14 mouse cellular contexts compared by ENCODE assay signal in the genomic region with DNA sequence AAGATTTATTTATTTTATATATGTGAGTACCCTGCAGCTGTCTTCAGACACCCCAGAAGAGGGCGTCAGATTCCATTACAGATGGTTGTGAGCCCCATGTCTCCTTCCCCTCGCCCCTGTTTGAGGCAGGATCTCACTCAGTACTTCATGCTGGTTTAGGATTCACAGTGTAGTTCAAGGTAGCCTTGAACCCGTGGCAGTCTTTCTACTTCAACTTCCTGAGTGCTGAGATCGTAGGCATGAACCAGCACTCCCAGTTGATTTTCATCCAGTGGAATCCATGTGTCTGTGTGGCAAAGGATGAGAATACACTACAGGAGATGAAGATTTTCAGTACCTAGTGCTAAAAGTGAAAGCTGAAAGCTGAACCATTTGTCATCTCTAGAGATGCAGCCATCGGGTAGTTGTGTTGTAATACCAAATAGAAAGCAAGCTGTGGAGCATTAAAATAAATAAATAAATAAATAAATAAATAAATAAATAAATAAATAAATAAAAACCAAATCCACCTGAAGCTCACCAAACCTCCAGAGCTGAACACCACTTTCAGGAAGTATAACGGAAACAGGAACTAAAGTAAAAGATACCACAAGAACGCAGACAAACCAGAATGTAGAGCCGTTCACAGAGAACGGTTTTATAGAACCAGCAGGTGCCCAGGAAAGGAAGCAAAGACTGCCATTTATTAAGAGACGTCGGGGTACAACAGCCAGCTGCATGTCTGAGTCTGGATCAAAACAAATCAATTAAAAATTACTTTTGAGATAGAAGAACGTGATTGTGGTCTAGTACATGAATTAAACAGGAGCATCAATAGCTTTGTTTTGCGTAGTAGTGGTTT. TPM values are rescaled to one million over a fixed set of nuclear protein-coding genes. Genes with fewer than 3 reads are reported as not detected.
DNase-seq lines count a peak whose midpoint lies in the region; ATAC-seq and TF ChIP-seq lines count a peak whose summit lies in the region.
"Had no signal": no experiment of that assay in that cellular context is flagged by ENCODE, and none has a peak within 500 bp of the region (broad histone marks: within the 10 kb centered on the region; RNA-seq: fewer than 3 reads in every experiment).

No protein-coding gene starts in this region.

- peaks cover 13% of the 10 kb centered on the region for H3K36me3 ChIP-seq in E14TG2a.4 (ENCODE audit: insufficient read depth, low read length)
- H3K36me3 ChIP-seq in forebrain, embryonic 13.5 days (ENCODE audit: poor library complexity, severe bottlenecking): peaks cover 10% of the 10 kb centered on the region
- no peaks in the 10 kb centered on the region; the same call in 1 of the 2 replicates for H3K36me3 ChIP-seq in intestine, embryonic 15.5 days
- peaks cover 11% of the 10 kb centered on the region for H3K36me3 ChIP-seq in midbrain, embryonic 10.5 days

- H3K9me3 ChIP-seq in E14TG2a.4 (ENCODE audit: low read length): no peaks in the 10 kb centered on the region
- no peaks in the 10 kb centered on the region for H3K9me3 ChIP-seq in forebrain, embryonic 13.5 days (replicated peaks)
- H3K9me3 ChIP-seq in intestine, embryonic 15.5 days: no peaks in the 10 kb centered on the region
- no peaks in the 10 kb centered on the region for H3K9me3 ChIP-seq in midbrain, embryonic 10.5 days (replicated peaks)
- H3K9me3 ChIP-seq: limb, embryonic 13.5 days; neural tube, embryonic 13.5 days had no signal

- H3K9ac ChIP-seq in forebrain, embryonic 13.5 days: no peak overlapping the region
- H3K9ac ChIP-seq in intestine, embryonic 15.5 days: no peak overlapping the region
- H3K9ac ChIP-seq: limb, embryonic 13.5 days; neural tube, embryonic 13.5 days had no signal

- 75% methylated on average over 13 of the region's 13 CpGs for WGBS in forebrain, embryonic 13.5 days
- 77% methylated on average over 13 of the region's 13 CpGs for WGBS in intestine, embryonic 15.5 days
- 82% methylated on average over 13 of the region's 13 CpGs for WGBS in midbrain, embryonic 10.5 days

- no peak overlapping the region for H3K27ac ChIP-seq in forebrain, embryonic 13.5 days
- no peak overlapping the region for H3K27ac ChIP-seq in intestine, embryonic 15.5 days
- no peak overlapping the region for H3K27ac ChIP-seq in midbrain, embryonic 10.5 days (replicated peaks)
- H3K27ac ChIP-seq: limb, embryonic 13.5 days; neural tube, embryonic 13.5 days had no signal

- H3K4me2 ChIP-seq in forebrain, embryonic 13.5 days: no peak overlapping the region
- no peak overlapping the region for H3K4me2 ChIP-seq in intestine, embryonic 15.5 days (replicated peaks)
- H3K4me2 ChIP-seq: limb, embryonic 13.5 days; neural tube, embryonic 13.5 days had no signal

- H3K27me3 ChIP-seq in E14TG2a.4 (ENCODE audit: insufficient read depth, low read length): no peaks in the 10 kb centered on the region
- H3K27me3 ChIP-seq in forebrain, embryonic 13.5 days: no peaks in the 10 kb centered on the region
- H3K27me3 ChIP-seq in intestine, embryonic 15.5 days (replicated peaks): no peaks in the 10 kb centered on the region
- no peaks in the 10 kb centered on the region for H3K27me3 ChIP-seq in midbrain, embryonic 10.5 days (ENCODE audit: low read depth, poor library complexity, severe bottlenecking)
- H3K27me3 ChIP-seq: limb, embryonic 13.5 days; neural tube, embryonic 13.5 days had no signal

- no peak for ATAC-seq in forebrain, embryonic 13.5 days
- no peak for ATAC-seq in intestine, embryonic 15.5 days

- peak; percentile 67 for DNase-seq in CD4-positive helper T cell, adult 2 months (ENCODE audit: low read depth, low spot score)
- DNase-seq in induced T-regulatory cell, adult 2 months (ENCODE audit: low read depth): peak; percentile 80
- peak; percentile 15 to 29 for DNase-seq in natural killer cell, adult 2 months (ENCODE audit: low spot score in 2 of 2)
- DNase-seq in midbrain, embryonic 10.5 days (ENCODE audit: low spot score): no peak
- DNase-seq: cerebellum, postnatal 36 days; heart, postnatal 4 days; right cerebral cortex, postnatal 25 days had no signal

- TF ChIP-seq CTCF in E14TG2a.4 (conservative IDR thresholded peaks at IDR 0.05; ENCODE audit: low read length): 0 out of 2 replicates have a peak, but pooled peaks have one; percentile 8

- H3K4me1 ChIP-seq in E14TG2a.4 (replicated peaks; ENCODE audit: low read depth, low read length): no peaks in the 10 kb centered on the region
- no peaks in the 10 kb centered on the region for H3K4me1 ChIP-seq in forebrain, embryonic 13.5 days
- H3K4me1 ChIP-seq in intestine, embryonic 15.5 days (replicated peaks): no peaks in the 10 kb centered on the region
- H3K4me1 ChIP-seq in midbrain, embryonic 10.5 days: no peaks in the 10 kb centered on the region
- H3K4me1 ChIP-seq: limb, embryonic 13.5 days; neural tube, embryonic 13.5 days had no signal

- H3K4me3 ChIP-seq in E14TG2a.4 (replicated peaks; ENCODE audit: low read length): no peak overlapping the region
- no peak overlapping the region for H3K4me3 ChIP-seq in forebrain, embryonic 13.5 days
- no peak overlapping the region for H3K4me3 ChIP-seq in intestine, embryonic 15.5 days (replicated peaks)
- no peak overlapping the region for H3K4me3 ChIP-seq in midbrain, embryonic 10.5 days
- H3K4me3 ChIP-seq: limb, embryonic 13.5 days; neural tube, embryonic 13.5 days had no signal

RNA-seq across cellular contexts. Expression of gene Havcr2, which starts 6.9 kb away (rescaled TPM):
- polyA plus RNA-seq in forebrain, embryonic 13.5 days (2015; fragmentation: Nextera tagmentation; extraction: Ambion mirVana): 0.06 and 0.23 TPM in 2 replicates
- 0.08 and 0.16 TPM in 2 replicates for polyA plus RNA-seq in intestine, embryonic 15.5 days (2015; fragmentation: Nextera tagmentation; extraction: Ambion mirVana)
- 0.04 and 0.14 TPM in 2 replicates for polyA plus RNA-seq in midbrain, embryonic 10.5 days (2016; fragmentation: Nextera tagmentation; extraction: Ambion mirVana)

RNA-seq across cellular contexts. Expression of gene Med7, which starts 11.1 kb away (rescaled TPM):
- 94.8 and 95.0 TPM in 2 replicates for polyA plus RNA-seq in forebrain, embryonic 13.5 days (2015; fragmentation: Nextera tagmentation; extraction: Ambion mirVana)
- polyA plus RNA-seq in intestine, embryonic 15.5 days (2015; fragmentation: Nextera tagmentation; extraction: Ambion mirVana): 57.5 and 60.6 TPM in 2 replicates
- polyA plus RNA-seq in midbrain, embryonic 10.5 days (2016; fragmentation: Nextera tagmentation; extraction: Ambion mirVana): 95.2 and 97.2 TPM in 2 replicates

RNA-seq across cellular contexts. Expression of gene Fam71b, which starts 51.5 kb away (rescaled TPM):
- polyA plus RNA-seq in forebrain, embryonic 13.5 days (2015; fragmentation: Nextera tagmentation; extraction: Ambion mirVana): not detected in 2 replicates
- not detected in 2 replicates for polyA plus RNA-seq in intestine, embryonic 15.5 days (2015; fragmentation: Nextera tagmentation; extraction: Ambion mirVana)
- polyA plus RNA-seq in midbrain, embryonic 10.5 days (2016; fragmentation: Nextera tagmentation; extraction: Ambion mirVana): not detected in 2 replicates
- polyA plus RNA-seq: brain, embryonic 14.5 days; kidney, embryonic 14.5 days; limb, embryonic 13.5 days; neural tube, embryonic 13.5 days had no signal

RNA-seq across cellular contexts. Expression of gene Itk, which starts 58.5 kb away (rescaled TPM):
- polyA plus RNA-seq in forebrain, embryonic 13.5 days (2015; fragmentation: Nextera tagmentation; extraction: Ambion mirVana): not detected in 2 replicates
- 0.25 and 0.40 TPM in 2 replicates for polyA plus RNA-seq in intestine, embryonic 15.5 days (2015; fragmentation: Nextera tagmentation; extraction: Ambion mirVana)
- 0.04 TPM in 1 of 2 replicates, not detected in the other for polyA plus RNA-seq in midbrain, embryonic 10.5 days (2016; fragmentation: Nextera tagmentation; extraction: Ambion mirVana)
- polyA plus RNA-seq: neural tube, embryonic 13.5 days had no signal
